Mouse (Mus musculus) gonadal fat pad, adult 2 months (tissue): Measurements from ENCODE around the gene Nosip. TPM values are rescaled to one million over a fixed set of nuclear protein-coding genes. Genes with fewer than 3 reads are reported as not detected.

Experiments
- DNase-seq: peaks from one replicate; pipeline ENCODE4 v3.0.0-alpha.2; 2012; ENCODE audit warnings: low read depth
- polyA plus RNA-seq: library from polyadenylated mRNA; depleted of rRNA; stranded (reverse); fragments of >200 nt; gene quantifications from 2 replicates; pipeline ENCODE4 v1.2.3, GENCODE M21; 2012

Gene Nosip
- polyA plus RNA-seq, 1 experiment: 78.1 TPM

GRCm38 (mm10) chr7:45035631-45036030, 26.6 kb upstream of the Nosip start:
- no peak for DNase-seq

- no peak for DNase-seq
These were observed 25.5 kb upstream of the Nosip start for GRCm38 (mm10) chr7:45036702-45037101.

DNA sequence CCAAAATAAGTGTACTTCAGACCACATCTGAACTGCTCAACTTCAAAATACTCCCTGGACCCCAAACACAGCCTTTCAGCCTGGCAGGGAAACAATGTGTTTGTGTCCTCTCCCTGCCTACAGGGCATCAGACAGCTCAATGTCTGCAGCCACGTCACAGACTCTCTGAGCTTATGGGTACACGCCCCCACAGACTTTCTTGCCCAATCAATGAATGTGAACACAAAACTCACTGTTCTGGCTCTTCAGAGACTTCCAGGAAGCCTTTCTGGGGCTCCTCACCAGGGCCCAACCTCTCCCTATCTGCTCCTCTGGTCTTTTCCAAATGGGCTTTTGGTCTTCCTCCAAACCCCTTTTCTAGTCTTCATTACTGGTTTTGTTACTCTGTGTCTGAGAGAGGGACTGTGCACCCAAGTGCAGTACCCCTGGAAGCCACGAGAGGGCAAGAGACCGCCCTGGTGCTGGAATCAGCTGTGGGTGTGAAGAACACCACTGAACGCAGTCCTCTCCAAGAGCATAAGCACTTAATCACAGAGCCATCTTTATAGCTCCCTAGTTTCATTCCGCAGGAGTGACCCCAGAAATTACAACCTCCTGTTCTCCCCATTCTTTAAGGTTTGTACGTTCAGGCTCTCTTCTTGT, 24.4 kb upstream of the Nosip start:
- no peak for DNase-seq

DNA sequence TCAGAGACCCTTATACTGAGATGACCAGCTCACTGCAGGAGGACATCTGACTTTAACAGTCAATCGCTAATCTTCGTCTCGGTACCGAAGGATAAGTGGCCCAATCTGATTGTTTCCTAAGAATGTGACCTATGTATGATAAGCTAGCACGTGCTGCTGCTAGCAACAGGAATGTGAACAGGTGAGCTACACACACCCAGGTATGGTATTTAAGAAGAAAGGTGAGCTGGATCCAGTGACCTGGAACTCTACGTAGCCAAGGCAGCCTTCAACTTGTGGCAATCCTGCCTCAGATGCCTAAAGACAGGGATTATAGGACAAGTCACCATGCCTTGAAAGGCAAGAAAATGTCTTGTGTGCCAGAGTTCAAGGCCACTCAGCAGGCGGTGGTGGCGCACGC, 23.8 kb upstream of the Nosip start:
- no peak for DNase-seq

DNA sequence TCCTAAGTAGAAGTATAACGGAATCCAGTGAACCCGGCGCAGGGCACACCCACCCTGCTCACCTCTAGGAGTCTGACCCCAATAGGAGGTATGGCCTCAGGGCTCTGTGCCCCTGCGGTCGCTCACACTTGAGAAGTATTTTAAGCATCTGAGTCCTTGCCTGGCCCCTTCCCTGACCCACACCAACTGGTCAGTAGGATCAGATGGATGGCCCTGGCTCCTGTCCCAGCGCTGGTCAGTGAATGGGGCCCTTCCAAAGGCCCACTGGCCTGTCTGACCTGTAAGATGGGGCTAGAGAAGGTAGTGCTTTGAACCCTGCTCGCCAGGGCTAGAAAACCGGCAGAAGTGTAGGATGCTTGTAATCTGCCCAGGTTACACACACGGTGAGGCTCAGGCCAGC, 21.4 kb upstream of the Nosip start:
- no peak for DNase-seq

GRCm38 (mm10) chr7:45043307-45043706, 18.9 kb upstream of the Nosip start:
- no peak for DNase-seq

DNA sequence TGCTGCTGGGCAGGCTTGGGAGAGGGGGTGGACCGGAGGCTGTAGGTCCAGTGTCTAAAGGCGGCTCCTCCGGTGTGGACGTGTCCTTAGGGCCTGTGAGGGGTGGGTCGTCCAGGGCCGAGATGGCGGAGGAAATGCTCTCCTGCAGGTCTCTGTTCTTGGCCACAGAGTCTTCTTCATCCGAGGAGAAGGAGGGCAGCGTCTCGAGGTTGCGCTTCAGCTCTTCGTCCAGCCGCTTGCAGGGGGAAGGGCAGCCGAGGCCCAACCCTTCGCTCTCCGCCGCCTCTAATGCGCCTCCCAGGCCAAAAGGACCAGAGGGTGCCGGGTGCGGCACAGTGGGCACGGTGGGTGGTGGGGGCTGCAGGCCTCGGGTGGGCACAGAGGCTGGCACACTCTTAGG, 16.5 kb upstream of the Nosip start:
- DNase-seq: no peak

DNA sequence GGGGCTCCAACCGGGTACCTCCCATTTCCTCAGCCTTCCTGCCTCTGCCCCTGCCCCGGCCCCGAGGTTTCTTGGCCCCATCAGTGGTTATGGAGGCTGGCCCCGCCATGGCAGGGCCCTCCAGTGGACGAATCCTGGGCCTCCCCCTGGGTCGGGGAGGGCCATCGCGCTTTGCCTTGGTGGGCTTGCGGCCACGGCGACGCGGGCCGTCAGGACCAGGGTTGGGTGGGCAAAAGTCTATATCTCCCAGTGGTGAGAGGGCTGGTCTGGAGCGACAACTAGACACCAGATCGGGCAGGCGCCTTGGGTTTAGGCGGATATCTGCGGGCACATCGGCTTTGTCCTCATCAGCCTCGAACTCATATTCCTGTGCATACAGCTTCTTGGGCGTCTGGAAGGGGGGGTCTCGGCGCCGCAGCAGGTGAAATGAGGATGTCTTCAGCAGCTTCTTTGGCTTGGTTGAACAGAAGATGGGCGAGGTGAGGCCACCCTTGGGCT, 15.3 kb upstream of the Nosip start:
- DNase-seq: no peak

DNA sequence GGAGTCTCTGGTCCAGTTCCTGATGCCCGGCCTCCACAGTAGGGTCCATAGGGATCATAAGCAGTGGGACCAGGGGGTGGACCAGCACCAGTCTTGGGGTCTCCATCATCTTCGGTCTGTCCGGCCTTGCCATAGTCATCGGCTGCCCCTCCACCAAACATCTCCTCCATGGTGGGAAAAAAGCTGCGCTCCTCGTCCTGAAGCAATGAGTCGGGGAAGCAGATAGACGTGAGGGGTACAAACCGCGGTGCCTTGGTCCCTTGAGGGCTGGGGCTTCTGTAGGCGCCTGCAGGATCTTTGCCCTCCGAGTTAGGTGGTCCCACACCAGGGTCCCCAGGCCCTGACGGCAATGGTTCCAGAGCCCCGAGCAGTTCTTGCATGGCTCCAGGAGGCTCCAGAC, 14.7 kb upstream of the Nosip start:
- no peak for DNase-seq

- DNase-seq: no peak
These were observed 14.0 kb upstream of the Nosip start for GRCm38 (mm10) chr7:45048001-45048890.

GRCm38 (mm10) chr7:45048923-45049657, 13.1 kb upstream of the Nosip start:
- no peak for DNase-seq

DNA sequence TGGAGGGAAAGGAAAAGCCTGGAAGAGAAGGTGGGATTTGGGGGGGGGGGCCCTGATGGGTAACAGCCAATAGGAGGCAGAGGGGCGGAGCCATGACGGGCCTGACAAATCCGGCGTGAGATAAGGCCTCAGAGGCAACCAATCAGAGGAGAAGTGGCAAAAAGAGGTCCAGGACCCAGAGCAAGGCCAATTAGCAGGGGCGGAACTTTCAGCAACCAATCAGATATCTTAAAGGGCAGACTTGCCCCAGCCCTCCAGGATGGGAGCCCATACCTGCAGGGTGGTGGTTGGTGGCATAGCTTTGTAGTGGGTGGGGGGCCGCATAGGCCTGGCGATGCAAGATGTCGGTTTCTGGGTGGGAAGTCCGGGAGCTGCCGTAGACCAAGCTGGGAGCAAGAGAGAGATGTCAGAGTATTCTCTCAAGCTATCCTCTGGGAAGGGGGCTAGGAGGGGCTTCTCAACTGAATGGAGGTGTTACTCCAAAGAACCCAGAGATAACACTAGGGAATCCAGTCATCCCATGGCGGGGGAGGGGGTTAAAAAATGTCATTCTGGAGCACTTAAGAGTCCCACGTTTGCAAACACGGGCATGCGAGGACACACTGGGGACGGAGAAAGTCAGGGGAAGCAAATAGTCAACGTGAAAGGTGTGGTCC, 11.2 kb upstream of the Nosip start:
- no peak for DNase-seq

- no peak for DNase-seq
These were observed 10.6 kb upstream of the Nosip start for GRCm38 (mm10) chr7:45051601-45051974.

GRCm38 (mm10) chr7:45052181-45052861, 9.9 kb upstream of the Nosip start:
- DNase-seq: no peak

DNA sequence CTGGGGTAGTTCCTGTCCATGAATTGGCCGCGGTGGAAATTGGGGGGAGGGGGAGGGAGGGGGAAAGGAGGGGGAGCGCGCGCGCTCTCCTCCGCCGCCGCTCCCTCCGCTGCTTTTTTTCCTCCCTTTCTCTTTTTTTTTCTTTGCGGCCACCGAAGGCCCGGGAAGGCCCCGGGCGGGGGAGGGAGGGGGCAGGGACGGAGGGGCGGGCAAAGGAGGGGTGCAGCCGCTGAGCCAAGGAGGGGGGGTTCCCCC, 9.4 kb upstream of the Nosip start, which contains the start of gene Prr12:
Gene Prr12, minus strand, starts transcription at position 20 of the 255 bp plus-strand sequence.
- DNase-seq: no peak

GRCm38 (mm10) chr7:45053117-45053930, 8.9 kb upstream of the Nosip start:
- no peak for DNase-seq

DNA sequence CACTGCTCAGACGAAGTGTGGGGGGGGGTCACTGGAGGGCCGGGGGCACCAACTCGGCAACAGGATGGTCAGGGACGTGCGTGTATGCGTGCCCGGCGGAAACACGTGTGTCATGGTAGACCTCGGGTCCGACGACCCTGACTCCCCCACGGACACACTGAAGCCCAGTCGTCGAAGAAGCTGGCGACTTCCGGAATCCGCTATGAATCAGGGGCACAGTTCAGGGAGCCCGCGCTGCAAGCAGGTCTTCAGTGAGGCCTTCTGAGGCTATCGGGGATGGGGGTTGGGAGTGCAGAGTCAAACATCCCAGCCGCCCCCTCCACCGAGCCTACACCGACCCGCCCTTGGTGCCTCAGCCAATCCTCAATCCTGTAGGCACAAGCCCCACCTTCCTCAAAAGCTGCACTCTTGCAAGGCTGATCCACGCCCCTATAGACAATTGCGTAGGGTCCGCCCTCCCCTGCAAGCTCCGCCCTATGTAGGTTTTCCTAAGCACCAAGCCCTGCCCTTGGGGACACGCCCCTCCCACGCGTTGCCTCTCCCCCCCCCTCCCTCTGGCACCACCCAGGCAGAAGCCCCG, 8.2 kb upstream of the Nosip start:
- DNase-seq: no peak

DNA sequence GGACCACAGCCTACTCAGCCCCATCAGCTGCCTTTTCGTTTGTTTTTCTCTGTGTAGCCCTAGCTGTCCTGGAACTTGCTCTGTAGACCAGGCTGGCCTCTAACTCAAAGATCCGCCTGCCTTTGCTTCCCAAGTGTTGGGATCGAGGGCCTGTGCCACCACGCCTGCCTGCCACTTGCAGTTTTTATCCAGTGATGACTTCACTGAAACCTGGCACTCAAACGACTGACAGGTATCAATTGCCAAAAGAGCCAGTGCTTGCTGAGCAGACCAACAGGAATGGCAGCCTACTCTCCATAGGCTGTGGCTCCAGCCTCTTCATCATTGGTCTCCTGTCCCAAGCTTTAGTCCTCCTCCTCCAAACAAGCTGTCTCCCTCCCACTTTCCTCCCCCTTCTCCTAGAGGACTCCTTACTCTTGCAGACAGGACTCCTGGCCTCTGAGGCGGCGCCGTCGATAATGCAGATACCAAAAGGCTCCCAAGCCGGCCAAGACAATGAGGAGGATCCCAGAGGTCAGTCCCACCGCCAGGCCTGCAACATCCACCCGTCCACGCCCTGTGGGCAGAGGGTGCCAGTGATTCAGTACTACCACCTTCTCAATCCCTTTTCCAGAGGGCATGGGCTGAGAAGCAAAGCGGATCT, 5.8 kb upstream of the Nosip start:
- DNase-seq: no peak

DNA sequence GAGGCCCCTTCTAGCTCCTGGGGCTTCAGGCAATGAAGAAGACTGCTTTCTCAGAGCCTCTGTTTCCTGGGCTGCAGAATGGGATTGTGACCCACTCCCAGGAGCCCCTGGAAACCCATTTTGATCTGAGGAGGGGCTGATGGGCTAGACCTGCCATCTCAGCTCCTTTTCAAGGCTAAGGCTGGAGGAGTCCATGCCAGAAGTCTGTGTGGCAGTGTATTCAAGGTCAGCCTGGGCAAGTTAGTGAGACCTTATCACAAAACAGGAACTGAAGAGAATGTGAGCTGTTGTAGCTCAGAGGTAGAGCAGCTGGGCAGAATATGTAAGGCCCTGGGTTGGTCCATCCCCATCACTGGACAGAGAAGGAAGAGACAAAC, 5.3 kb upstream of the Nosip start:
- DNase-seq: no peak
